Mouse (Mus musculus) olfactory bulb, adult 2 months (tissue): ENCODE results near the gene Gja5. TPM values are rescaled to one million over a fixed set of nuclear protein-coding genes. Genes with fewer than 3 reads are reported as not detected.
A peak's percentile ranks its signal among the peaks of the same experiment; 100 is the strongest.

Experiments used
- H3K27ac ChIP-seq: fragments of 200-500 bp; 2 replicates; pipeline ENCODE4 v1.5.1; 2012; ENCODE audit warnings: low read depth, low read length; ENCODE audit not compliant: insufficient read depth
- H3K4me1 ChIP-seq: fragments of 200-500 bp; 2 replicates; pipeline ENCODE4 v1.6.1; 2012; ENCODE audit warnings: low read length; ENCODE audit not compliant: control insufficient read depth, insufficient read depth
- H3K4me3 ChIP-seq: fragments of 200-500 bp; 2 replicates; pipeline ENCODE4 v1.5.1; 2012; ENCODE audit warnings: mild to moderate bottlenecking, low read depth, low read length, moderate library complexity; ENCODE audit not compliant: insufficient read depth
- CTCF ChIP-seq: fragments of 200-500 bp; IDR thresholded peaks from 2 replicates; pipeline ENCODE4 v1.5.1; 2012; ENCODE audit warnings: low read depth, mild to moderate bottlenecking, low read length, moderate library complexity; ENCODE audit not compliant: insufficient read depth
- POLR2A ChIP-seq: fragments of 200-500 bp; IDR thresholded peaks from 2 replicates; pipeline ENCODE4 v1.6.1; 2012; ENCODE audit warnings: mild to moderate bottlenecking, low read depth, low read length, moderate library complexity; ENCODE audit not compliant: insufficient read depth
- WGBS: fragments of 180-500 bp; shearing (Covaris S2); methylation state at CpG from one replicate; pipeline ENCODE4 v1.1.7; 2018; 5-methylcytosine and 5-hydroxymethylcytosine counted together
- polyA plus RNA-seq: library from polyadenylated mRNA; stranded (reverse); fragments of >200 nt; gene quantifications from 2 replicates; pipeline ENCODE4 v1.2.4, GENCODE M21; 2012; ENCODE audit warnings: low replicate concordance; ENCODE audit not compliant: missing spikeins, insufficient read depth, insufficient read length

Gja5 gene
- polyA plus RNA-seq, 1 experiment, result not detected

DNA sequence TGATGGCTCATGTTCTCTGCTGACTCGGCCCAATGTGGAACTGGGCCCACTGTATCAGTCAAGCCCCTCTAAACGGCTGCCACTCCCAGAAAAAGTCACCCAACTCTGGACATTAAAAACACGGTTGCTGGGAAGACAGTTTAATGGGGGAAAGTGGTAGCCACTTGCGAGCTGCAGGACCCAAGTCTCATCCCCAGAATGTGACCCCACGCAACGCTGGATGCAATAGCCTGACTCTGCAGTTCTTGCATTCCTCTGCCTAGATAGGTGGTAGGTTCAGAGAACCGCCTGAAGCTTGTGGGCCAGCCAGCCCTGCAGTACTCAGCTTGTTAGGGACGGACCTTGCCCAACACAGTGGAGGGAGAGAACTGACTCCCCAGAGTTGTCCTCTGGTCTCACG, 25.0 kb upstream of the Gja5 start:
- TF ChIP-seq POLR2A (no peak), CTCF (no peak)
- Histone ChIP-seq H3K4me1 (peaks cover 6% of the 10 kb centered on the region; the same call in 1 of the 2 replicates), H3K27ac (no peak overlapping the region), H3K4me3 (no peak overlapping the region)
- 92% methylated on average over 9 of the region's 9 CpGs for WGBS

DNA sequence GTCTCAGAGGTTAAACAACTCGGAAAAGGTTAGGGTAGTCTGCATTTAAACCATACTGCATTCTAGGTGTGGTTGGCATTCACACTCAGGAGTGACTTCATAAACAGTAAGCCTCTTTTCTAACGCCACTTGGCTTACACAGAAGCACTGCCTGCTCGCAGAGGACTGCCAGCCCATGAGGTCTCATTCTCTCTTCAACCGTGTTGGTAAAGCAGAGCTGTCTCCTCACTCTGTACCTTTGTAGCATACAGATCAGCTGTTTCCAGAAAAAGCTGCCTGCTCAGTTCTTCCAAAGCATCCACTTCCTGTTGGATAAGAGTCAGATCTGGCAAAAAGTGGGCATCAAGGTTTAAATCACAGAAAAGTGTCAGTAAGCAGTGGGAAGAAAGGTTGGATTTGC, 24.1 kb upstream of the Gja5 start:
- 57% methylated on average over 4 of the region's 4 CpGs for WGBS
- H3K27ac ChIP-seq, result no peak overlapping the region; the same call in 1 of the 2 replicates
- TF ChIP-seq POLR2A (no peak), CTCF (no peak)

DNA sequence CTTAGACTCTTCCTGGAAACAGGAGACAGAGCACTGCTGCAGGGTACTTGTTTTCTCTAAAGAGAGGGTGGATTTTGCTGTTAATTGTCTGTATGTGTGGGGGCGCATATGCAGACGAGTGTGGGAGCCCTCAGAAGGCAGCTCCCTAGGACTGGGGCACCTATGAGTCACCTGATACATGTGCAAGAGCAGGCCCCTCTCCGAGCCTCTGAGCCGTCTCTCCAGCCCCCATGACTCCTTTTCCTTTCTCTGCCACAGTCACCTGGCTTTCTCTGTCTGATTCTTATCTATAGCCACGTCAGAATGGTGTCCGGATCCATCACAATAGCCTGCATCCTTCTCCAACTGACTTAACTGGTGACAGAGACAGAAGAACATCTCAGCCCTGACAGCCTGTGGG, 22.9 kb upstream of the Gja5 start:
- H3K4me3 ChIP-seq, result no peak overlapping the region
- TF ChIP-seq CTCF (no peak), POLR2A (no peak)
- H3K27ac ChIP-seq, result peak overlapping the region; percentile 86
- 62% methylated on average over 6 of the region's 6 CpGs for WGBS
- H3K4me1 ChIP-seq, result peaks cover 6% of the 10 kb centered on the region; the same call in 1 of the 2 replicates

More for the DNA sequence above, 24.1 kb upstream of the Gja5 start:
- no peak overlapping the region for H3K4me3 ChIP-seq
- H3K4me1 ChIP-seq, result peaks cover 6% of the 10 kb centered on the region; the same call in 1 of the 2 replicates

DNA sequence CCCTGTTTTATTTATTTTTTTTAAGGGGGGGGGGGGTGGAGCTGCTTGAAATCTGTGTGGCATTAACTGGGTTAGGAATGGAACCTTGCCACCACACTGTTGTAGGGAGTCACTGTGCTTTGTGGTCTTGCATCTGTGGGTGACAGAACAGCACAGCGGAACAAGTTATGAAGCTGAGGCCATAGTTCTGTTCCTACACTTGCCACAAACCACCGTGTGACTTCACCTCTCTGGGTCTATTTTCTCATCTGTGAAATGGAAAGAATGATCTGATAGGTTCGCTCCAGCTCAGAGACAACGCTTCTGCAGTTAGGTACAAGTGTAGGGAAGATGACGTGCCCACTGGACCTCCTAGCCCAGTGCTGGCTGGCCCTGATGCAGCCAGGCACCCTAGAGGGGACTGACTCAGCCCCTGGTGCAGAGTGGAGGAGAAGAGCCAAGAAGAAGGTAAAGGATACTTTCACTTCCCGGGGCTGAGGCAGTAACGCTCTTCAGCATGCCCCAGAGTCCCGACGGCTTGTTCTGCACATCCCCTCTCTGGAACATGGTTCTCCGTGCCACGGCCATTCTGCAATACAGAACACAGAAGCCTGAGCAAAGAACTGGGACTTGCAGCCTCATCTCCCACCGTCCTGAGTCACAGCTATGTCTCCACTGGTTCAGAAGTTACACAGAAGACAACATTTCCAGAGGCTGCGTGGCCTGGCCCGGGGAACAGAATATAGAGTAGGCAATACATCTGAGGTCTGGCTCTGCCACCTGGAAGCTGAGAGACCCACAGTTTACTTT, 22.2 kb upstream of the Gja5 start:
- H3K4me1 ChIP-seq, result peaks cover 6% of the 10 kb centered on the region; the same call in 1 of the 2 replicates
- WGBS, result 91% methylated on average over 14 of the region's 14 CpGs
- peak overlapping the region; percentile 86 for H3K27ac ChIP-seq
- no peak overlapping the region for H3K4me3 ChIP-seq
- no peak for TF ChIP-seq POLR2A
- no peak for TF ChIP-seq CTCF

DNA sequence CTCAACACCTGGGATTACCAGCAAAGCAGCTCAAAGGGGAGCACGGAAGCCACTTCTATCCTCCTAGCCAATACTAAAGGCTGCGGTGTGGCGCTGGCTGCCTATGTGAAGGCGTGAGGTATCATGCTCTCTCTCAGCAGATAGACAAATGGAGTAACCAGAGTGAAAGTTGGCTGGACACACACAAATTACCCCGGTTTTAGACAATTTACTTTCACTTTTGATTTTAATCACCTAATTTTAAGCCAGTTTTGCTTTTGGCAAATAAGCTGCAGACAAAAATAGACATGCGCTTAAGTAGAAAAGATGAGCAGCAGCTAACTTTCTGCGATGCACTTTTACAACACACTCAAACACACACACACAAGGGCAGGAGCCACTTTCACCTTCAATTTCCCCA, 20.8 kb upstream of the Gja5 start:
- Histone ChIP-seq H3K27ac (no peak overlapping the region), H3K4me1 (peaks cover 6% of the 10 kb centered on the region; the same call in 1 of the 2 replicates), H3K4me3 (no peak overlapping the region)
- no peak for TF ChIP-seq POLR2A
- TF ChIP-seq CTCF, result no peak
- WGBS, result 91% methylated on average over 7 of the region's 7 CpGs

DNA sequence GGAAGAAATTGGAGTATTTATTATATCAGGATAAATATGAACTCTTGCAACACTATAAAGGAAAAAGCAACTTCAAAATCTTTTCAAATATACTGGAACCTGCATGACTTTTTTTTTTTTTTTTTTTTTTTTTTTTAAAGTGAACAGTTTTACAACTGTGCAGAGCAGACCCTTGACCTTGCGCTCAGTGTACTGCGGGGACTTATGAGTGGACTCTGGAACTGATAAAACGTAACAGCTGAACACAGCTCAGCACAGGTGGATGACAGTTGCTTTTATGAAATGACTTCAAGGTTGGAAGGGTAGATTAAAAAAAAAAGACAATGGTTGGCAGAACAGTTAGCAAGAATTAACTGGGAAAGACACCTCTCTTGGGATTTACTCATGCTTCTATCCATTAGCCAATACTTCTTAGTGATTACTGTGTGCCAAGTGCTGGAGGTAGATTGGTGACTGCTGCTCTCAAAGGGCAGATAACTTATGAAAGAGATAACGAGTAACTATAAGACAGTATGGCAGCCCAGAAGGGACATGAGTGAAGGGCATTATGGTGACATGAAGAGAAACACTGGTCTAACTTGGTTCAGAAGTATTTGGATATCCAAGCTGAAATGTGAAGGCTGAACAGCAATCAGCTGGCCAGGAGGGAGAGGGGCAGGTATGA, 2.0 kb upstream of the Gja5 start:
- 90% methylated on average over 4 of the region's 4 CpGs for WGBS
- H3K4me3 ChIP-seq, result no peak overlapping the region
- no peak for TF ChIP-seq POLR2A
- no peak for TF ChIP-seq CTCF

DNA sequence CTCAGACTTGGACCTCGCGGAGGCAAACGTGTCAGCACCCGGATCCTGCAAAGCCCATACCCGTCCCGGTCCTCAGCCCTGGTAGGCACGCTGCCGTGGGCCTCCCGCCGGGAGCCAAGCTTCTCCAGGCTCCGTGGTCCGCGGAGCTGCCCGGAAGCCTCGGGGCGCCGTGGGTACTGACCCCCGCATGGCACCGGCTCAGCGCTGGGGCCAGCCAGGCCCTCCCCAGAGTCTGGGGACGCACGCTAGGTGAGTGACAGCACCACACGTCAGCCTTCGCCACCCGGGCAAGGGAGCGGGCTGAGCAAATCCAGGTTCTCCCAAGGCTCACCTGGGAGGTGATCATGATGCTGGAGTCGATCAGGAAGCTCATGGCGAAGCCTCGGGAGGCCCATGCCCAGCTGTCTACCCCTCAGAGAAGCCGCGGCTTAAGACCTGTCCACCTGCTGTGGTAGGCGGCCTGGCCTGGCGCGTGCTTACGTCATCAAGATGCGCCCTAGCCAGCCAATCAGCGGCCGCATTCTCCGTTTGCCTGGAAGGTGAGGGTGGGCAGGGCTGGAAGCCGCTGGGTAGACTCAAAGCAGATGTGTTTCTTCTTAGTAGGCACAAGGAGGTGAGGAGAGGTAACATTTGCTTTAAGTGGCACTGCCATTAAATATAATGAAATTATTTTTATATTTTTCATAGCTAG, 503 bp downstream of the Gja5 start, which contains the start of gene Gpr89:
TSS of gene Gpr89 (minus strand) at position 496 of the 691 bp plus-strand sequence.
- peak within 1 kb of the TSS; percentile 12; the same call in 1 of the 2 replicates for H3K27ac ChIP-seq
- WGBS, result under 1% methylated on average over 40 of the region's 40 CpGs
- peak within 1 kb of the TSS; percentile 74 for H3K4me3 ChIP-seq
- no peaks in the 10 kb centered on the region for H3K4me1 ChIP-seq
- TF ChIP-seq CTCF (no peak), POLR2A (peak; percentile 78)

More for the DNA sequence above, 2.0 kb upstream of the Gja5 start:
- no peak overlapping the region for H3K27ac ChIP-seq
- H3K4me1 ChIP-seq, result no peaks in the 10 kb centered on the region

DNA sequence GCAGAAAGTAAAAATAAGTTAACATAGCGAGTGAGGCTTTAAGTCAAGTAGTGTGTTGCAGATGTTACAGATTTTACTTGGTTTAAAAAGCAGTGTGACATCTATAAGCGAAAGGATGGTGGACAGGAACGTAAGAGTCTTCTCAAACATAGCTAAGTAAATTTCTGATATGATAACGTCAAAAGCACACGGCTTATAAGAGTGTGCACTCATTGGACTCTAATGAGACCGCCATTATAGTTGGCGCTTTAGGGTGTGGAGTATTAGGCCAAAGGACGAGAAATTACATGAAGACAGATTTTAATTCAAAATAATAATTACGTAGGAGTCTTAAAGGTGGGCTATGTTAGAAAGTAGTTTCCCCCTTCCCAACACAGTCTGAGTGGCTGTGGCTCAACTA, 1.1 kb downstream of the Gja5 start:
- no peak overlapping the region for H3K4me3 ChIP-seq
- no peak overlapping the region for H3K27ac ChIP-seq
- TF ChIP-seq CTCF (no peak), POLR2A (no peak)
- no peaks in the 10 kb centered on the region for H3K4me1 ChIP-seq
- 34% methylated on average over 9 of the region's 9 CpGs for WGBS

DNA sequence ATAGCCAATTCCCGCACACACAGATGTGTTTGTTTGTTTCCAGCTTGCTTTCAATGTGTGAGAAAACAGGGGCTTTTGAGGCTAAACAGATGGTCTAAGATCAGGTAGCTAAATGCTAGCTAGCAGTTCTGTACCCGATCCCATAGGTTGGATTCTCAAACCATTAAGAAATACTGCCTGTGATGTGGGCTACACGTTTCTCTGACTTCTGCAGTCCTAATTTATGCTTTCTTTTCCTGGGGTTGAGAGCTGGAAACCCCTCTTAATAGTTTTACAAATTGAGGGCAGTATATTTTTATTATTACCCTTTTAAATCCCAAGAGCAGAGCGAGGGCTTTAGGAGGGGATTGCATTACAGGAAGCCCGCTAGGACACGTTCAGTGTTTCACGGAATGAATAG, 16.5 kb downstream of the Gja5 start:
- no peak for TF ChIP-seq POLR2A
- no peak for TF ChIP-seq CTCF
- H3K4me1 ChIP-seq, result no peaks in the 10 kb centered on the region

More for the DNA sequence above, 16.5 kb downstream of the Gja5 start:
- Histone ChIP-seq H3K27ac (no peak overlapping the region), H3K4me3 (no peak overlapping the region)
- 83% methylated on average over 7 of the region's 7 CpGs for WGBS
